Mouse (Mus musculus): ENCODE results near the gene Grik4.

The Grik4 gene

DNA sequence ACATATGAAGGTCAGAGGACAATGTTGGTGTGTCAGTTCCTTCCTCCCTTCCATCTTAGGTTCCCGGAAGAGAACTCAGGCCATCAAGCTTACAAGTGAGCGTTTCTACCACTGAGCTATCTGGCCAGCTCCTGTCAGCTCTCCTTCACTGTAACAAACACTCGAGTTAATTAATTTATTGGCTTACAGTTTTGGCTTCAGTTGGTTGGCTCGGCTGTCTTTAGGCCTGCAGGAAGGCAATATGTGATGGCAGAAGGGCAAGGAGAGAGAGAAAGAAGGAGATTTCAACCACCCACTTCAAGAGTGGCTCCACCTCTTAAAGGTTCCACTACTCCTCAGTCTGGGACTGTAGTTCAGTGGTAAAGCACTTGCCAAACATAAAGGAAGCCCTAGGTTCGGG is 209.2 kb downstream of the Grik4 start:
- no peak for DNase-seq

DNA sequence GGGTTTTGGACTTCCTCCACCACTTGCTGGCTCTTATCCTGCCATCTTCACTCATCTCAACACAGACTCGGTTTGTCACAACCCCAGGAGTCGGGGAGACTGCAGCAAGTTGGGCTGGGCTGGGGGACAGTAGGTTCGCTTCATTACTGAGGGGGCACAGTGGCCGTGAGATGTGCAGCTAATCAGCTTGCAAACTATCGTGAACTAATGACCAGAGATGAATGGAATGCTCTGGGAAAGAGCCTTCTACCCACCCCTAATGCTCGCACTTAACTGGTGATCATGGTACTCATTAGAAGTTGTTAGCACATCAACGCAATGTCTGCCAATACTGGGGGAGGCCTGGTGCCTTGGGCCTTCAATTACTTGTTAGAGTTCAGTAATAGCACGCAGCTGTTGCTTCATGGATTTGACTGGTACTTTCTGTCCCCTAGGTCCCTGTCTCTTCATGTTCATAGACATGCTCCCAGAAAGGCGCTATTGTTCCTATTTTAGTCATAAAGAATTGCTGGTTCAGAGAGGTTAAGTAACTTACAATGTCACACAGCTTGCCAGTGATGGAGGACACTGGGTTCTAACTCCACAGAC is 211.5 kb downstream of the Grik4 start:
- DNase-seq = no peak

DNA sequence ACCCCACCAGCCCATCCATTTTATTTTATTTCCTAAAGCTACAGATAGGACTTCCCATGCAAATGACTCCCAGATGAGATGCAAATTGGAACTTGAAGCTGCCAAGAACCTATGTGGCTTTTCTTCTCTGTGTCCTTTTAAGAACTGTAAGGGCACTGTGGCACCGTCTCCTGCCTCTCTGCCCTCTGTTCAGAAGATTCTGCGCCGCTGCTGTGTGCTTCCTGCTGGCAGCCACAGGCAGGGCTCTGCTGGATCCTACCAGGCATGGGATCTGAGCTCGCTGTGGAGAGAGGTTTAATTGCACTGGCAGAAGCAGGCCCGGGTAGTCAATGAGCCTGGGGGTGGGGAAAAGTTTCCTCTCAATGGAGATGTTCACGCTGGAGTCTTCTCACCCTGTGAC is 215.8 kb downstream of the Grik4 start:
- DNase-seq = no peak

DNA sequence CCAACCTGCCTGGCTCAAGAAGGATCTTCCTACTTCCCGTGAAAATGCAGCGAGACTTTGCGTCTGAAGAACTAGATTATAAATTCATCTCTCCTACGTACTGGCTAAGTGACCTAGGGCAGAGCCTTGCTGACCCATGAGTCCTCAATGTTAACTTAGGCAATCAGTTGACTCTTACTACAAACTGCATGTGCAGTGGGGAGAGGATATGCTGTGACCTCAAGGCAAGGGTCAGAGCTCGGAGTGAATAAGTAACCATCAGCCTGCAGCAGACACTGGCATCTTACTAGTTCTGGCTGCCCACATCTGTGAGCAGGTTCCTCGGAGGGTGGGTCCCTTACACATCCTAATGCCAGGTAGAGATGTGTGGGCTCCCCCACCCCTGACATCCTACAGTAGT is 216.6 kb downstream of the Grik4 start:
- no peak for DNase-seq

DNA sequence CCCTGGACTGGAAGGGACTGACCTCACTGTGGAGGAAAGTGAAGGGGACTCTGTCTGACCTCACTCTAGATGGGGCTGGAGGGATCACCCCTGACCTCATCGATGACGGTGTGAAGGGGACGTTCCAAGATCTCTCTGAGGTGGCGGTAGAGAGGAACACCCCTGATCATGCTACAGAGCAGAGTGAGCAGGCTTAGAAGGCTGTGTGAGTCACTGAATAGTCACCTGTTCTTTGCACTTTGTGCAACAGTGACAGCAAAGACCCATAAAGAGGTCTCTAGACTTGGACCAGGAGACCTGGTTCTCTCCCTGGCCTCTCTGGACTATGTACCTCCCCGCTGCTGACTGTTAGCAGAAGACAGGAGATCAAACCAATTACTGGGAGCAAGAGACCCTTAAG is 217.1 kb downstream of the Grik4 start:
- no peak for DNase-seq

DNA sequence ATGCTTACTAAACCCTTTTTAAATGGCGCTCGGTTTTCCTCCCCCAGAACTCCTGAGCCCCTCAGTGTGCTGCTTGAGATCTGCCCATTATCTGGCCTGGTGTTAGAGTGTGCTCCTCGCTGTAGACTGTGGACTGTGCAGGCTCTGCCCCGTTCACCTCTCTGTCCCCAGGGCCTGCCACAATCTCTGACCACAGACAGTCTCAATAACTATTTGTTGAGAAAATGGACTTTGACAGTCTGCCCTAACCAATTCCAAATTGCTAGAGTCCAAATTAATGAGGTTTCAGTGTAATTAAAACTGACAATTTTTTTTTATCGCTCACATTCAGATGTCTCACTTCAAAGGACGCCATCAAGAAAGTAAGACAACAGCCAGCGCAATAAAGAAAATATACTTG is 220.2 kb downstream of the Grik4 start:
- no peak for DNase-seq

DNA sequence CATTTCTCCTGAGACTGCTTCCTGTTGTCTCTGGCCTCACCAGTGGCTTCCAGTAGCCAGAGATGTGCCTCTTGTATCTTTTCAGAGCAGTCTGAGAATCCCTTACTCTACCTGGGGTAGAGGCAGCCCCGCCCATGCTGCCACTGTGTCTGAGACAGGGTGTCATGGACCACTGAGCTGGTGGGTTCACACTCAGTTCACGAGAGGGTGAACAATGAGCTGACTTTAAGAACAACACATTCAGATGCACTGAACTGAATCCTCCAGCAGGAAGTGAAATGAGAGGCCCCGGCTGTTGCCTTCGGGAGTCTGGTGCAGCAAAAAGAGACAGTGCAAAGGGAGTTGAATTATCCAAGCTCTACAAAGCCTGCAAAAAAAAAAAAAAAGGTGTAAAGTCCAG is 221.8 kb downstream of the Grik4 start:
- DNase-seq = no peak

DNA sequence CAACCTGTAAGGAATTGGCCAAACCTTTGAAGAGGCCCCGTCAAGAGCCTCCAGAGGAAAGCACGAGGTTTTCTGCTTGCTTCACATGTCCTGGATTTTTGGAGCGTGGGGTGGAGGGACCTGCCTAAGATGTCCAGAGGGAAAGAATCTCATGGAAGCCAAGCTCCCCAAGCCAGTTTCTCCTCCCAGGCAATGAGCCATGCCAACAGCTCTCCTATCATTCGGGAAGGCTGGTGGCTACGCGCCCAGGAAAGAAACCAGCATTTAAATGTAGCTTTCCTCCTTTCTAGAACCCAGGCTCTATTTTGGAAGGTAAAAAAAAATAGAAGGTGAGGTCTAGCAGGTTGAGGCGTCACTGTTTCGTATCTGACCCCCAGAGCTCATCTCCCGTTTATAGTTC is 222.6 kb downstream of the Grik4 start:
- no peak for DNase-seq

DNA sequence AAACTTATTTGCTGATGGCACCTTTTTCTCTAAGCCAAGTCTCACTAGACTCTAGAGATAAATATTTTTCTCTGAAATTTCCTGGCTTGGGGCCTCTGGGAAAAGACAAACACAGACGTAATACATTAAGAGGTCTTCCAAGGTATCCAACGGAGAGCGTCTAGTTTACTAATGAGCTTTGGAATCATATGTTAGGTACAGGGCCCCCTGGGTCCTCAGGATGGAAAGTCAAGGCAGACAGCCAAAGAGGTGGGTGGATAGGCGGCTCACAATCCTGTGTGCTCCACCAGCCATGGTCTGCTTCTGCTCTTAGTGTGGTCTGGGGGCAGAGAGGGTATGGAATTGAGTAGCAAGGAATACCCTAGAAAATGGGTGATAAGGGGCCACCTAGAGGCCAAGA is 223.1 kb downstream of the Grik4 start:
- no peak for DNase-seq

DNA sequence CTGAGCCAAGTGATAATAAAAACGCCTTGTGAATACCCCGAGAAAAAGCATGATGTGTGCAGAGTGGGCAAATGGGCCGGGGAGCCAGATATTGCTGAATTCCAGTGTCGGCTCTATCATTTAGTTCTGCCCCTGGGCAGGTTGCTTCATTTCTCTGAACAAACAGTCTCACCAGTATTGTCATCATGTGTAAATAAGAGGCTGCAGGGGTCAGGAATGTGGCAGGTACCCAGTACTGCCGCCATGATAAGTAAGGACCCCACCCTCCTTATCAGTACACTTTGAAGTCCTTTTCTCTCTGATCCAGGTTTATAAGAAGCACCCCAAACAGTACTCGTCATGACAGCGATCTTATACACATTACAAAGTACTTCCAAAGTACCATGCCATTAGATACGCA is 230.4 kb downstream of the Grik4 start:
- DNase-seq = no peak

DNA sequence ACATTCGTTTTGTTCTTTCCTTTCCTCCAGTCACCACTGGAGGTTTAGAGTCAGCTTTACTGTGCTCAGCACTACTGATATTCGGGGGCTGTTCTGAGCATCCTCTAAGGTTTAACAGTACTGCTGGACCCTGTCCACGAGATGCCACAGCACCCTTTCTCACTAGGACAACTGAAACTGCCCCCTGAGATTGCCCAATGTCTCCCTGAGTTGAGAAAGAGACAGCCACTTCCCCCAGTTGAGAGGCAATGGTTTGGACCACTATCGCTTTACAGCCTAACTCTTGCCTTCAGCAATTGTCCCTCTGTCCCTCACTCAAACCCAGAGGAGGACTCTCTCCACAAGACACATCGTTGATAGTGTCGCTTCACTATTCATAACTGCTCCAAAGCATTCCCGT is 238.4 kb downstream of the Grik4 start:
- no peak for DNase-seq

DNA sequence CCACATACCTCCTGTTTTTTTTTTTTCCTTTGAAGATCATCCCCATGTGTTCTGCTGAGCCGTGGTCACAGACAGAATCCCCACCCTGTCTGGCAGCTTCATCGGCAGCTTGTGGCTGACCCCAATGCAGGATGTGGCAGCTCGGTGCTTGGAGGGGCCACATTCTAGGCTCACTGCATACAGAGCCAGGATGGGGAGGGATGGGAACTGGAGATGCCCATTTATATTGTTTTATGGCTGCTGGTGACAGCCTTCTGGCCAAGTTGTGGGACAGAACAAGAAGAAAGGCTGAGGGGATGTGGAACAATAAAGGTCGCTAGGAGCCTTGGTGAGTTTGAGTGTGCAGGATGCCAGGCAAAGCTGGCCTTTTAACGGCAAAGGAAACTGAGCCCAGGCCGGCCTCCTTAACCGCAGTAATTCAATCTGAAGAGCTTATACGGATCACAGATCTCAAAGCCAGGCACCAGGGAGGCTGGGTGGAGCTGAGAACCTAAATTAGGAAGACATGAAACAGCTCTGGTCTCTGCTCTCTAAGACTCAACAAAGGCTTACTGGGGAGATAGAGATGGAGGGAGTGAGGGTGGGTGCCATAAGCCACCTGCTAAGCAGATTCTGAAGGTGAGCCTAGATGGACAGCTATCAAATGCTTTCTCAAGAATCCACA is 241.0 kb downstream of the Grik4 start:
- no peak for DNase-seq

DNA sequence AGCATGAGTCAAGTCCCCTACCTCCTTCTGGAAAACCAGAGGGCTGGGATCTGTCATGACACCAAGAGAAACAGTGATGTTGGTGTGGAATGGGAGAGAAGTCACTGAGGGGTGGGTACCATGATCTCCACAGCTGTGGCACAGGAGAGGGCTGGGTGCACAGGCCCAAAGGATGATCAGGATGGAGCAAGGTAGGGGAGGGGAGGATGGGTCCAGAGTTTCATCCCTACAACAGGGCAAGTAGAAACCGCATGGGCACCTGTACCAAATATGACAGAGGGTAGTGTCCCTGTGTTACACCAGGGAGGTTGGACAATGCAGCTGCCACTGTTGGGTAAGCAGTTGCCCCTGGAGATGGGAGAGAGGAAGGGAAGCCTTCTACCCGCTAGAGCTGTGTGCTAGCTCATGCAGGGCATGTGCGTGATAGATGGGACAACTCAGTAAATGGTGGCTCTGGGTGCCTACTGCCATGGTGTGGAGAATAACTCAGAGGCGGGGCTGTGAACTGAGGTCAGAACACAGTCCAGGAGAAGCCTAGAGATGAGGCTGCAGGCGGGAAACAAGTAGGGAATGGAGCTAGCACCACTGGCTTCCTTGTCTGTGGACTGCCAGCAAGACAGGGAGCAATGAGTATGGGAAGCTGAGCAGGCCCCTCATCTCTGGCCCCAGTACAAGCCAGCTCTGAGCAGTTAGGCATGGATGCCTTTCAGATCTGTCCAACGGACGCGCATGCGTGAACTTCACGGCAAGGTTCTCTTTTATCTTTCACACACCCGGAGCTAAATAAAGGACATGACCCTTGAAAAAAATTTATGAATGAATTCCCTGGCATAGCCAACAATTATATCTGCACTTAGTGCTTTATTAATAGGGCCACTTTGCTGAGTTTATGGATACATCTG is 241.8 kb downstream of the Grik4 start:
- DNase-seq = no peak

DNA sequence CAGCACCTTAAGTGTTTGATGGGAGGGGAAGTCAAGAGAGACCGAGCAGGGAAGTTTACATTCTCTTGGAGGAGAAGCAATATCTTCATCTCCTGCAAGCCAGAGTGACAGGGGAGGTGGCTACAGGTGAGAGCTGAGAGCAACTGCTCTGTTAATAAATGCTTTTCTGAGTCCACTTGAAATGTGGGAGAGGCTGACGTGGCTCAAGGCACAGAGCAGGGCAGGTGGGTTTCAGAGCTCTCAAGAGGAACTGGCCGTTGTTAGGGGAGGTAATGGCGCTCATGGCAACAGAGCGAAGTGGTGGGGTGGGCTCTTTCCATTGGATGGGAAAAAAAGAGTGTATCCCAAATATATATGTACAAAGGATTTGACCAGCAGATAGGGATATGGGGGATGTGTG is 242.6 kb downstream of the Grik4 start:
- DNase-seq = no peak

DNA sequence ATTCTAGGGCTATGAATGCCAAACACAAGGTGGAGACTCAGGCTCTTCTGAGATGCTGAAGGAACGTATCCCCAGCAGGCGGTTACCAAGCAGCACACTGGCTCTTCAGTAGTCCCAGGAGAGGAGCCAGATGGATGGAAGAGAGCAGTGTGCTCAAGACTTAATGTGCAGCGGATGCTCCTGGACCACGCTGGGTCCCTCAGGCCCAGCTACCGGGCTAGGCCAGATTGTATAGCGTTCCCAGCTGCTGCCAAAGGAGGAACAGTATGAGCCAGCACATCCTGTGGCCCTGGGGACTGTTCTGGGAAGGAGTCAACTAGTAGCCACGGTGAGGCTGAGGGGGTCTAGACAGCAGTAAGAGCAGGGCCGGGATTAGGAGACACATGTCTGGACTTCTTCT is 251.3 kb downstream of the Grik4 start:
- no peak for DNase-seq

DNA sequence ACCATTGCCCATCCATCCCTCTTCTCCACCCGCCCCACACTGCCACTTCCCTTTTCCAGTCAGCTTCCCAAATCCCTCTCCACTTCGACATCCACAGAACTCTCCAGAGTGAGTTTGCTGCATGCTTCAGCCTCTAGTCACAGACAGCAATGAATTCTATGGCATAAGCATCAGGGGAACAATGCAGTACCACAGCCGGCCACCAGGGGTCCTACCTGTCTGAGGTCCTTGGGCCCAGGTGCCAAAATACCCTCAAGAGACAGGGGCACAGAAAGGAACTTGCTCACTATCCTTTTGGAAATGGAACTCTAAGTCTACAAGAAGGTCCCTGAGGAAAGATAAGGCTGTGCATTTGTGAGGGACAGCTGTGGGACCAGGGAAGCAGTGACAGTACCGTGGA is 256.1 kb downstream of the Grik4 start:
- peak; percentile 63 for DNase-seq

DNA sequence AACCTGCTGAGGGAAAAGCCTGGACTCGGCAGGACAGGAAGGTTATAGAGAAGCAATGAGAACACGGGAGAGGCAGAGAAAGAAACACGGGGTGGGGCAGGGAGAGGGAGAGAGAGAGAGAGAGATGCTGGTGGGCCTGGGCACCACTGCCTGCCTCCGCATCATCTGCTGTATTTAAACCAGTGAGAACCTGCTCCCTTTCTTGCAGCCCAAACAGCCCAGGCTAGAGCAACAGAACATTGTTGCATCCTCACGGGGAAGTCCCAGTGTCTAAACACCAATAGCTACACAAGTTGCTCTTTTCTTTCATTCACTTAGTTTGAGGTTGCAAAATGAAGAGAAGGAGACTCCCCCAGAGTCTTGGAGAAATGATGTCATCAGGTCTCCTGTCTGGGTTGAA is 258.2 kb downstream of the Grik4 start:
- DNase-seq = no peak

DNA sequence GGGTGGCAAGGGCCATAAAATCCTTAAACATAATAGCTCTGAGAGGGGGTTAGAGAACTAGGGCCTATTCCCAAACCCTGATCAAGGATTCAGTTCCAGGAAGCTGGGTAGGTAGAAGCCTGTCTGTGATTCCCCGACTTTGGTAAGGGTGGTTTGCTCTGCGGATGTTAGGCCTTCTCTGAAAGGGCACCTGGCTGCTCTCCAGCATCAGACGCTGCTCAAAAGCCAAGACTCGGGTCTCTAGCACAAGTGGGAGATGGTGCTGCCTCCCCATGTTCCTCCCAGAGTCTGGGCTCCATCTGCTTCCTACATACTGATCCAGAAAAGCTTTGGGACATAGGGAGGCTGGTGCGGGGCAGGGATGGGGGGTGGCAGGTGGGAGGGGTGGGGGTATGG is 270.3 kb downstream of the Grik4 start:
- DNase-seq = no peak

DNA sequence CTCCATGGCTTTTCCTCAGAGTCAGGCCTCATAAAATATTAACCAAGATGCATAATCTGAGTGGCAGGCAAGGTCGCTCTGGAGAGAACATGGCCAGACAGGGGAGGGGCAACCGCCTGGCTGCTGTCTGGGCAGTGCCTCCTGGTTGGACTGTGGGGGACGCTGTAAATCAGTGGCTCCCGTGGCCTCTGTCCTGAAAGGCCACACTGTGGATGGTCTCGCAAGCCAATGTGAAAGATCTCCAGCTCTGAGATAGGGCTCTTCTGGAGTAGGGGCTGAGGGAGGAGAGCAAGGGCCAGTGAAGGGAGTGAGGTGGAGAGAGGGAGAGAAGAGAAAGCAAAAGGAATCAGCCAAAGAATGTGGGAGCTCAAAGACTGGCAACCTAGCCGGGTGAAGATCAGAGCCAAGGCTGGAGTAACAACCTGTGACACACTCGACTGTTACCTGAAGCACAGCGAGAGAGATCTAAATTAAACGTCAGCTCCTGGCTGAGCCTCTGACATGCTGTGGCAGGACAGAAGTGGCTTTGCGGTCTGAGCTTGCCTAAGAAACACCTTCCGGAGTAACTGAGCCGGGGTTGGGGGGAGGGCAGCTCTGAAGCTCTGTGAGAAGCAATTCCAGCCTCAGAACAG is 270.8 kb downstream of the Grik4 start:
- DNase-seq = peak; percentile 53

DNA sequence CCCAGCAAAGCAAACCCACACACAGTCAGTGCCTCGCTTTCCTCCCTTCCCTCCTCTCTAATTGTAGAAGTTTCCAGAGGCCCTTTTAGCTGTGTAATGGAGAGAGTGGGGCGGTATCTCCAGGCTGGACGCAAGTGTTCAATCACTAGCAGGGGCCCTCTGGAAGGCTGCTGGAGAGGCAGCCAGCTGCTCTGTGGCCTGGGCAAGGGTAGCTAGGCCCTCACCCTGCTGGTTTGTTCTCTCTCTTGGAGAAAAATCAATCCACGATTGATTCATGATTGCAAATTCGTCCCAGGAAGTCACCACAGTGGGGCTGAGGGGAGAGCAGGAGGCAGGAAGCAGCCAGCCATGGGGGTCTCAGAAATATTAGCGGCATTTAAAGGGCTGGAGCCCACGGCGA is 271.3 kb downstream of the Grik4 start:
- DNase-seq = no peak

DNA sequence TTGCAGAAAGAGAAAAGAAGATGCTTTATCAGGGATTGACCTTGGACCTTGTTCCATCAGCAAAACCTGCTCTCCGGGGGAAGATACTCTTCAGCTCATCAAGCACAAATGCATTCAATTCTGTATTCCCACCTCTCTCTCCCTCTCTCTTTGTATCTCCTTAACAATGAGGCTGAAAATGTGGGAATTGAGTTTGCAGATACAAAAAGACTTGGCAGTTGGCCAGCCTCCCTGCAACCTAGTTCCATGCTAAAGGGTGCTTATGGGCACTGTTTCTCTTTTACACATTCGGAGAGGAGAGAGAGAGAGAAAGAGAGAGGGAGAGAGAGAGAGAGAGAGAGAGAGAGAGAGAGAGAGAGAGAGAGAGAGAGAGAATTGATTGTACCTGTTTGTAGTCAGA is 273.7 kb downstream of the Grik4 start:
- DNase-seq = no peak

DNA sequence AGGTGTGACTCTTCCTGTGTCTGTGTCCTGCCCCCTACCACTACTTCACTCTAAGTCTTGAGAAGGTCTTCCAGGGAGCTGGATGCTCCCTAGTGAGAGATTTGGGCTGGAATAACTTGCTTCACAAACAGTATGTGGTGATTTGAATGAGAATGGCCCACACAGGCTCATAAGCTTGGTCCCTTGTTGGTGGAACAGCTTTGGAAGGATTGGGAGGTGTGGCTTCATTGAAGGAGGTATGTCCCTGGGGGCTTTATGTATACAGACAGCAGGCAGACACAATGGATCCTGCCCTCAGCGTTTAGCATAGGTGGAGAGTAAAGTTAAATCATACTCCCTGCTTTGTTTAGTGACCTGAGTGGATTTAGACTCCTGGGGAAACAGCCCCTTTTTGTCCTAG is 282.8 kb downstream of the Grik4 start:
- DNase-seq = no peak

DNA sequence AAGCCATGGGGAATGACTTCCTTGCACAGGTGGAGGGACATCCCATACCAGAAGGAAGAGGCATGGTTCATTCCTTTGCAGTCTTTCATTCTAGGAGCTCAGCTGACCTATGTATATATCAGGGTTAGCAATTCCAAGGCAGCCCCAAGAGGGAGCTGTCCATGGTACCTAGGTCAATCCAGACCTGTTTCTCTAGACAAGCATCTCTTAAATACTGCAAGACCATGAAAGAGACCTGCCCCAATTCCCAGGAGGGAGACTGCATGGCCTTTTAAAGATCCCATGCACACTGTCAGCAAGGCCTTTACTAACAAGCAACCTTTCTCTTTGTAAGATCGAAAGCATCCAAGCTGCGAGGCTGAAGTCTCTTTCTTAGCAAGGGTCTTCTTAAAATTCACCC is 291.5 kb downstream of the Grik4 start:
- DNase-seq = peak; percentile 37

DNA sequence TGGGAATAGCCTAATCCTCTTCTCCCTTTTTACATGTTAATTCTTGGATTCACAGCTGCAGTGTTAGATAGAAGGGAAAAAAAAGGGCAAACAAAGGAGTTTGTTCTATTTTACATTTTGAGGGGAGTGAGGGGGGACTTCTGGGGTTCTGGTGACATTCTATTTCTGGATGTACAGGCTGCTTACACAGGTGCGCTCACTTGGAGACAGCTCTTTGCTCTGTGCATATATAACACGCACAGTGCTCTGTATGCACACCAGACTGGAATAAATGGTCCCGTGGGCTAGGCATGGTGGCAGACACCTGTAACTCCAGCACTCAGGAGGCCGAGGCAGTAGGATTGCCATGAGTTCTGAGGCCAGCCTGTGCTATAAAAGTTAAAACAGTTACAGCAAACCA is 292.0 kb downstream of the Grik4 start:
- no peak for DNase-seq

Measured in thymus, postnatal 14 days (tissue).